Mouse (Mus musculus): ENCODE data around the gene Tmub2. TPM values are rescaled to one million over a fixed set of nuclear protein-coding genes. Genes with fewer than 3 reads are reported as not detected.
A peak's percentile ranks its signal among the peaks of the same experiment; 100 is the strongest.

Gene Tmub2
- total RNA-seq, 2 experiments from 2014 or later = 20.7 to 23.3 TPM

DNA sequence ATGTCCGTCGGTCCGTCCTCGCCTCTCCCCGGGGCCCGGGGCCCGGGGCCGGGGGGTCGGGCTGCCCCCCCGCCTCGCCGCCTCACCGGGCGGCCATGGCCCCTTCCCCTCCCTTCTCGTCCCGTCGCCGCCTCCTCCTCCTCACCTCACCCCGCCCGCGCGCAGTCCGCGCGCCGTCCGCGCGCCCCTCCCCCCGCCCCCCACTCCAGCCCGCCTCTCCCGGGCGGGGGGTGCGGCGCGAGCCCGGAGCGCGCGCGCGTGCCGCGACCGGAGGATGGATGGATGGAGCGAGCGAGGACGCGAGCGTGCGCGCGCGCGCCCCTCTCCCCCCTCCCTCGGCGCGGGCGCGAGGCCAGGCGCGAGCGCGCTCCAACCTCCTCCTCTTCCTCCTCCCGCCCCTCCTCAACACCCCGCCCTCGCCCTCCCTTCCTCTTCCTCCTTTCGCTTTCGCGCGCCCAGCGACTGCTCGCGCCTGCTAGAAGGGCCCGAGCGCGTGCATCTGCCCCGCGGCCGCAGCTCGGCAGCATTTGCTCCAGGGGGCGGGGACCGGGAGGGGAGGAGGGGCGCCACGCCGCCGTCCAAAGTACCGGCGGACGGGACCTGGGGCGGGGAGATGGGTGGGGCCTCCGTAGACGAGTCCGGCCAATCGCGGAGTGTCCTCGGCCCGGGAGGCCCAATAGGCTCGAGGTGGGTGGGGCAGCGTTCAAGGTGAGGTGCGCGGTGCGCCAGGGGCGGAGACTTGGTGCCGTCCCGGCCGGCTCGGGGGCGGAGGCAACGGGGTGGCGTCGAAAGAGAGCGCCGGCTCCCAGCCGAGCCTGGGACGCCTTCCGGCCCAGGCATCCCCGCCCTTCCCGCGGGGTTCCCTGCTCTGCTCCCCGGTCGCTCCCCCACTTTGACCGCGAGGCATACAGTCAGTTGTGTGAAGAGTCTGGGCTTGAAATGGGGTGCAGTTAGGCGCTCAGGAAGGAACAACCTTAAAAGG, 12.1 kb downstream of the Tmub2 start, which contains the start of gene Atxn7l3:
TSS of gene Atxn7l3 (minus strand) at position 141 of the 982 bp plus-strand sequence.
- DNase-seq (ENCODE audit: low spot score) = peak; percentile 98
- intact Hi-C loops (cut with DNase I) = no loop called here

DNA sequence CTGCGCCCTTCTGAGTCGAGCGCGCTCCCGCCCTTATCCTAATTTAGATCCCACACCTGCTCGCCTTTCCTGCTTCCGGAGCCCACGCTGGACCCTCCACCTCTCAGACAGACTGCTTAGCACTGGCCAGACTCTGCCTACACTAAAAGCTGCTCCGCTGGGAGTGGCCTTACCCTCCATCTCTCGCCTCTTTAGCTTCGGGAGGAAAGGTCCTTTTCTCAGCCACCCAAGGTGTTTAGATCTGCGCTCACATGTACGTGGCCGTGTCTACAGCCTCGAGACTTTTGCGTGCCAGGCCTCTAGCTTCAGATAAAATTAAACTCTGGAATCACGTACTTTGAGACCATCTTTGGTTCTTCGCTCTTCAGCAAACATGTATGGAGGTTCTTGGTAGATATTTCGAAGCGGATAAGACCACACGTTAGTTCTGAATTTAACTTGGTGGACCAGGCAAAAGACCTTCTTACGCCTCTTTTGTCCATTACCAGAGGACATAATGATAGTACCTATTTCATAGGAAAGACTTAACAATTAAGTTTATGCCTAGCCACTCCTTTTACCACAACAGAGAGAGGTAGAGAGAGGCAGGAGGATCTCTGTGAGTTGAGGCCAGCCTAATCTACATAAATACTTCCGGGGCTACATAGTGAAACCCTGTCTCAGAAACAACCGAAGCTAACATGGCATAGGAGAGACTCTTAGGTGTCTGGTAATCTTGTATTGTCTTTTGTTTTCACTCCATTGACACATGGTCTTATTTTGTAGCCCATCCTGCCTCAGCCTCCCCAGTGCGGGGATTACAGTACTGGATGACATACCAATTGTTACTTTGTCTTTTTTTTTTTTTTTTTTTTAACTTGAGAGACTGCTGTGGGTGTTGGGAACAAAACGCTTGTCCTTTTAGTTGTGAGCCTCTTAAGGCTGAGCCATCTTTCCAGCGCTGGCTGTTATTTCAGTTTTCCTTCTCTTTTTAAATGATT, 13.1 kb downstream of the Tmub2 start:
- intact Hi-C loops (cut with DNase I) = no loop called here
- DNase-seq (ENCODE audit: low spot score) = no peak

- DNase-seq (ENCODE audit: low spot score) = no peak
- intact Hi-C loops (cut with DNase I) = no loop called here
Measured at GRCm38 (mm10) chr11:102299839-102300238, 15.1 kb downstream of the Tmub2 start.

GRCm38 (mm10) chr11:102304141-102304540, 19.4 kb downstream of the Tmub2 start:
- intact Hi-C loops (cut with DNase I) = no loop called here
- DNase-seq (ENCODE audit: low spot score) = no peak

GRCm38 (mm10) chr11:102305359-102305758, 20.6 kb downstream of the Tmub2 start:
- intact Hi-C loops (cut with DNase I) = no loop called here
- DNase-seq (ENCODE audit: low spot score) = no peak

DNA sequence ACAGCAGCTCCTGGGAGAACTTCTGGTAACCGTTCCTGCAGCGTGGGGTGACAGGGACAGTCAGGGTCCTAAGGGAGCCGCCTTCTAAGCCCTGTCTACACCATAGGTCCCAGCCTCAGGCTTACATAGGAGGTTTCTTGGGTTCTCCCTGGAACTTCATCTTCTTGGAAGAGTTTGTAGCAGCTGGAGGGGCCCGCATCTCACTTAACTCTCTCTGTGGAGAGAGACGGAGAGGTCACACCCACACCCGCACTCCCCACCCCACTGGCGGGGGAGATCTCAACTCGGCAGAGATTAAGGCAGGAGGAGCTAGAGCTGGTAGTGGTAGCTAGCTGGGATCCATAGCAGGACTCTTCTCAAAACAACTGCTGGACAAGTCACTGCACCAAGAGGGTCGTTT, 23.4 kb downstream of the Tmub2 start:
- no peak for DNase-seq (ENCODE audit: low spot score)
- intact Hi-C loops (cut with DNase I) = loop anchor here (2.0 kb wide), 1 partner anchor 123 kb away; the partner anchor contains the start of gene Grn

DNA sequence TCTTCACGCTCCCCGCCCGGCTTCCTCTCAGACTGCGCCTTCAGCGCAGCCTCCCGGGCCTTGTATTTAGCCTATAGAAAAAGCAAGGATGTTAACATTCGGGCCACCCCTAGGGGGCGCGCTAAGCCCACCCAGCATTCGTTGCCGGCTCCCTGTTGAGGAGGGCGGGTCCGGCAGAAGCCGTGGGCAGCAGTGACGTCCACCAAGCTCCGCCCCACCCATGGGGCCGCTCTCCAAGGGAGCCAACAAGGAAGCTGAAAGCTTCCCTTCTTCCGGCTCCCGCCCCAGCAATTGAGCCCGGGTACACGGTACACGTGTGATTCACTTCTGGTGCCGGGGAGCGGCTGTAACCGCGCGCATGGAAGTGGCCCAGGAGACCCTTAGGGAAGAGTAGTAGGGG, 24.2 kb downstream of the Tmub2 start:
- intact Hi-C loops (cut with DNase I) = loop anchor here (1.0 to 2.0 kb wide), 2 partner anchors 102 to 122 kb away; partner anchors contain the start of gene Grn
- DNase-seq (ENCODE audit: low spot score) = peak; percentile 94

GRCm38 (mm10) chr11:102309821-102310617, 25.3 kb downstream of the Tmub2 start:
- intact Hi-C loops (cut with DNase I) = loop anchor here (1.0 to 2.0 kb wide), 2 partner anchors 101 to 121 kb away; partner anchors contain the start of gene Grn

GRCm38 (mm10) chr11:102310768-102311695, 26.3 kb downstream of the Tmub2 start:
- intact Hi-C loops (cut with DNase I) = no loop called here
- no peak for DNase-seq (ENCODE audit: low spot score)

More at GRCm38 (mm10) chr11:102309821-102310617, 25.3 kb downstream of the Tmub2 start:
- DNase-seq (ENCODE audit: low spot score) = no peak

- no peak for DNase-seq (ENCODE audit: low spot score)
- intact Hi-C loops (cut with DNase I) = no loop called here
Measured at GRCm38 (mm10) chr11:102311966-102312365, 27.2 kb downstream of the Tmub2 start.

GRCm38 (mm10) chr11:102312586-102312985, 27.9 kb downstream of the Tmub2 start:
- intact Hi-C loops (cut with DNase I) = no loop called here

GRCm38 (mm10) chr11:102314321-102314720, 29.6 kb downstream of the Tmub2 start:
- intact Hi-C loops (cut with DNase I) = no loop called here
- no peak for DNase-seq (ENCODE audit: low spot score)

More at GRCm38 (mm10) chr11:102312586-102312985, 27.9 kb downstream of the Tmub2 start:
- no peak for DNase-seq (ENCODE audit: low spot score)

GRCm38 (mm10) chr11:102315690-102316571, 31.2 kb downstream of the Tmub2 start:
- no peak for DNase-seq (ENCODE audit: low spot score)
- intact Hi-C loops (cut with DNase I) = no loop called here

- intact Hi-C loops (cut with DNase I) = no loop called here
- DNase-seq (ENCODE audit: low spot score) = peak; percentile 90
Measured at GRCm38 (mm10) chr11:102316572-102317297, 32.0 kb downstream of the Tmub2 start.

- intact Hi-C loops (cut with DNase I) = no loop called here
- peak; percentile 36 for DNase-seq (ENCODE audit: low spot score)
Measured at GRCm38 (mm10) chr11:102317298-102317900, 32.7 kb downstream of the Tmub2 start.

Data from heart, postnatal 25 days (tissue).